Comparison of ENCODE assay signal across 19 mouse cellular contexts in the genomic region with DNA sequence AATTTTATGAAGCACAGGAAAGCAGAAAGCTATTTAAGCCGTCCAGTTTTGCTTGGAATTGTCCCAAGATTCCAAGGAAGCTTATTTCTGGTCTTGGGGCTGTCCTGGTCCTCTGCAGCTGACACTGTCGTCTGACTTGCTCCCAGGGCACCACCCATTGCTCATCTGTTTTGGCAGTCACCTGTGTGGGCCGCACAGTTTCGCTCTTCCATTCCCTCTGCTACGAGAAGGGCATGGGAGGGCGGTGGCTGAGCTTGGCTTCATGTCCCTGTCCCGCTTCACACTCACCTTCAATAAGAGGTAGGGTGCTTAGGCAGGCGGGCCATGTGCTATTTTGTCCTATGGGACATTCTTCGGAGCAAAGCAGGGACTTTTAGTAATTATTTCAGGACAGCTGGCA.
A peak's percentile ranks its signal among the peaks of the same experiment; 100 is the strongest.
DNase-seq lines count a peak whose midpoint lies in the region; ATAC-seq and TF ChIP-seq lines count a peak whose summit lies in the region.
"Had no signal": no experiment of that assay in that cellular context is flagged by ENCODE, and none has a peak within 500 bp of the region (broad histone marks: within the 10 kb centered on the region; RNA-seq: fewer than 3 reads in every experiment).

No protein-coding gene starts in this region.

- peak overlapping the region; percentile 61 for H3K27ac ChIP-seq in gastrocnemius, adult 2 months
- H3K27ac ChIP-seq in kidney, embryonic 14.5 days (ENCODE audit: low read depth, low read length), result no peak overlapping the region
- H3K27ac ChIP-seq in forebrain, embryonic 12.5 days, result no peak overlapping the region
- no peak overlapping the region for H3K27ac ChIP-seq in midbrain, embryonic 15.5 days
- H3K27ac ChIP-seq: embryonic facial prominence, embryonic 13.5 days; hindbrain, embryonic 15.5 days; limb, embryonic 13.5 days had no signal

- DNase-seq in gastrocnemius, adult 2 months, result peak; percentile 28
- no peak for DNase-seq in gastrocnemius, postnatal 14 days
- DNase-seq in kidney, adult 9 months, result peak; percentile 27
- DNase-seq in heart, adult 9 months (ENCODE audit: low spot score in 2 of 2), result peak; percentile 46 to 48
- peak; percentile 22 to 59 for DNase-seq in kidney, postnatal 25 days
- DNase-seq: adrenal gland, adult 8-10 months; cerebellum, adult 8-10 months; forebrain, postnatal 0 days; lung, adult 18-20 months; lung, postnatal 4 days; thymus, postnatal 4 days had no signal

- WGBS in kidney, embryonic 14.5 days, result 72% methylated on average over 9 of the region's 9 CpGs
- WGBS in forebrain, embryonic 12.5 days, result 87% methylated on average over 9 of the region's 9 CpGs
- WGBS in midbrain, embryonic 15.5 days, result 79% methylated on average over 9 of the region's 9 CpGs

- H3K4me1 ChIP-seq in kidney, embryonic 14.5 days (ENCODE audit: control insufficient read depth, insufficient read depth, low read length), result peaks cover 8% of the 10 kb centered on the region; the same call in 1 of the 2 replicates
- peaks cover 14% of the 10 kb centered on the region for H3K4me1 ChIP-seq in forebrain, embryonic 12.5 days
- H3K4me1 ChIP-seq in midbrain, embryonic 15.5 days, result peaks cover 25% of the 10 kb centered on the region

- H3K36me3 ChIP-seq in kidney, embryonic 14.5 days (ENCODE audit: control insufficient read depth, insufficient read depth, low read length), result no peaks in the 10 kb centered on the region
- H3K36me3 ChIP-seq in forebrain, embryonic 12.5 days (replicated peaks), result no peaks in the 10 kb centered on the region
- no peaks in the 10 kb centered on the region for H3K36me3 ChIP-seq in midbrain, embryonic 15.5 days (replicated peaks)
- H3K36me3 ChIP-seq: embryonic facial prominence, embryonic 13.5 days; hindbrain, embryonic 15.5 days; limb, embryonic 13.5 days had no signal

- no peak for ATAC-seq in kidney, embryonic 14.5 days (ENCODE audit: low FRiP score, low TSS enrichment)
- ATAC-seq in forebrain, embryonic 12.5 days (ENCODE audit: low FRiP score), result no peak
- ATAC-seq in midbrain, embryonic 15.5 days (replicated peaks), result no peak
- ATAC-seq: forebrain, postnatal 0 days; intestine, postnatal 0 days had no signal

- no peak for TF ChIP-seq CTCF in gastrocnemius, adult 2 months (IDR thresholded peaks at IDR 0.05)

- intact Hi-C loops in gastrocnemius, adult 2 months (cut with DNase I), result no loop called here
- intact Hi-C loops in gastrocnemius, postnatal 14 days (cut with DNase I; ENCODE audit: low total_unique reads), result no loop called here

- no peak overlapping the region for H3K9ac ChIP-seq in kidney, embryonic 14.5 days (ENCODE audit: low read depth, low read length)
- H3K9ac ChIP-seq in forebrain, embryonic 12.5 days, result no peak overlapping the region
- H3K9ac ChIP-seq in midbrain, embryonic 15.5 days, result no peak overlapping the region
- H3K9ac ChIP-seq: embryonic facial prominence, embryonic 13.5 days; forebrain, postnatal 0 days; hindbrain, embryonic 15.5 days; limb, embryonic 13.5 days had no signal

- H3K4me3 ChIP-seq in gastrocnemius, adult 2 months, result peak overlapping the region; percentile 33; the same call in 1 of the 2 replicates
- no peak overlapping the region for H3K4me3 ChIP-seq in kidney, embryonic 14.5 days (ENCODE audit: low read length)
- H3K4me3 ChIP-seq in forebrain, embryonic 12.5 days (replicated peaks), result no peak overlapping the region
- no peak overlapping the region for H3K4me3 ChIP-seq in midbrain, embryonic 15.5 days
- H3K4me3 ChIP-seq: embryonic facial prominence, embryonic 13.5 days; hindbrain, embryonic 15.5 days; limb, embryonic 13.5 days had no signal

- no peaks in the 10 kb centered on the region for H3K9me3 ChIP-seq in kidney, embryonic 14.5 days (ENCODE audit: control insufficient read depth, low read length)
- H3K9me3 ChIP-seq in forebrain, embryonic 12.5 days, result no peaks in the 10 kb centered on the region
- H3K9me3 ChIP-seq in midbrain, embryonic 15.5 days, result no peaks in the 10 kb centered on the region
- H3K9me3 ChIP-seq: embryonic facial prominence, embryonic 13.5 days; hindbrain, embryonic 15.5 days; limb, embryonic 13.5 days had no signal

- no peaks in the 10 kb centered on the region for H3K27me3 ChIP-seq in kidney, embryonic 14.5 days (ENCODE audit: control insufficient read depth, insufficient read depth, low read length)
- H3K27me3 ChIP-seq in forebrain, embryonic 12.5 days, result no peaks in the 10 kb centered on the region
- no peaks in the 10 kb centered on the region for H3K27me3 ChIP-seq in midbrain, embryonic 15.5 days (replicated peaks)
- H3K27me3 ChIP-seq: CH12.LX; embryonic facial prominence, embryonic 13.5 days; hindbrain, embryonic 15.5 days; limb, embryonic 13.5 days had no signal

- no peak overlapping the region for H3K4me2 ChIP-seq in kidney, embryonic 14.5 days (replicated peaks; ENCODE audit: low read depth, low read length)
- H3K4me2 ChIP-seq in forebrain, embryonic 12.5 days, result no peak overlapping the region
- H3K4me2 ChIP-seq in midbrain, embryonic 15.5 days, result no peak overlapping the region
- H3K4me2 ChIP-seq: embryonic facial prominence, embryonic 13.5 days; hindbrain, embryonic 15.5 days; limb, embryonic 13.5 days had no signal
